Mouse (Mus musculus) myocyte (in vitro differentiated cells): ENCODE measurements at regions not wholly inside any gene's neighbourhood (a gene's known extent, or its start where the extent isn't known, plus 50 kb on each side); places are given as distances from the start of the nearest gene placed in this dataset.

Source experiments
- E2F4 ChIP-seq: IDR thresholded peaks from one replicate; pipeline ENCODE4 v1.6.1; 2011; ENCODE audit warnings: mild to moderate bottlenecking, control low read depth, moderate library complexity; ENCODE audit not compliant: insufficient read depth
- MAX ChIP-seq: IDR thresholded peaks from one replicate; pipeline ENCODE4 v1.6.1; 2011; ENCODE audit warnings: low read depth, mild to moderate bottlenecking, control low read depth
- MYOD1 ChIP-seq, 3 experiments: IDR thresholded peaks; one replicate each; pipeline ENCODE4 v1.6.1; 2011; ENCODE audit warnings: control low read depth in 2 of 3, low read depth in 2 of 3, mild to moderate bottlenecking in 2 of 3, moderate library complexity in 1 of 3; ENCODE audit not compliant: insufficient read length in 2 of 3, control insufficient read depth in 1 of 3
- MYOG ChIP-seq, 3 experiments: IDR thresholded peaks; one replicate each; pipeline ENCODE4 v1.6.1; 2011; ENCODE audit warnings: control low read depth in 2 of 3, low read depth in 2 of 3, mild to moderate bottlenecking in 2 of 3; ENCODE audit not compliant: insufficient read length in 2 of 3, control insufficient read depth in 1 of 3, insufficient read depth in 1 of 3
- POLR2A ChIP-seq: IDR thresholded peaks from one replicate; pipeline ENCODE4 v1.6.1; 2011; ENCODE audit warnings: low read depth, mild to moderate bottlenecking, control low read depth, moderate library complexity; ENCODE audit not compliant: insufficient read length
- REST ChIP-seq: IDR thresholded peaks from one replicate; pipeline ENCODE4 v1.6.1; 2011; ENCODE audit warnings: mild to moderate bottlenecking, control low read depth, moderate library complexity; ENCODE audit not compliant: insufficient read depth, insufficient read length
- TCF12 ChIP-seq: IDR thresholded peaks from one replicate; pipeline ENCODE4 v1.6.1; 2011; ENCODE audit warnings: mild to moderate bottlenecking, control low read depth; ENCODE audit not compliant: poor library complexity, insufficient read depth, severe bottlenecking

GRCm38 (mm10) chr13:102629176-102629575 is 64.2 kb upstream of the Cd180 start:
- TF ChIP-seq TCF12 (no peak), MYOG (IDR thresholded peaks at IDR 0.05; ENCODE audit: control insufficient read depth in 1 of 3, insufficient read depth in 1 of 3, insufficient read length in 2 of 3, low read depth in 2 of 3) (no peak), REST (no peak), E2F4 (no peak), POLR2A (no peak), MYOD1 (IDR thresholded peaks at IDR 0.05; ENCODE audit: control insufficient read depth in 1 of 3, insufficient read length in 2 of 3, low read depth in 2 of 3) (no peak), MAX (no peak)
